Mouse (Mus musculus) stomach, postnatal 0 days (tissue): Measurements from ENCODE around the gene Igfbp1.

Source experiments
- CTCF ChIP-seq: IDR thresholded peaks from 2 replicates; pipeline ENCODE4 v1.5.1; 2016; ENCODE audit warnings: antibody characterized with exemption, low read depth, mild to moderate bottlenecking, moderate library complexity
- EP300 ChIP-seq: optimal IDR thresholded peaks from 2 replicates; pipeline ENCODE3; 2016; ENCODE audit warnings: antibody characterized with exemption

DNA sequence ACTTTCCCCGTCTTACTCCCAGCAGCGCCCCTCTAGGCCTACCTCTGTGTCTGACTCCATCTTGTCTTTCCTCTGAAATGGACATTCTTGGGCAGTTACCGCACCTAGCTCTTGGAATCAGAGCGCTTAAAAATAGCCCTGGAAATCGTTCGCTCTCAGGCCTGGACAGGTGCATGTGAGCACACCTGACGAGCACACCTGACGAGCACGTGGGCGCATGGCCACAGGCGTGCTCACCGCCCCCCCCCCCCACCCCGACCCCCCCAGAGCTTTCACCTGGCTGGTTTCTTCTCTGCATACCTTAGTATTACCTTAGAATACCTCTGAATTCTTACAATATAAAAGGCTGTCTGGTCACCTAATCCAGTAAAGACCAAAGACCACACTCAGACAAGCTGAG, 9.1 kb upstream of the Igfbp1 start, which contains the start of gene Gm11985:
- TF ChIP-seq EP300 (no peak), CTCF (no peak)
